24 mouse cellular contexts compared by ENCODE assay signal in the genomic region with DNA sequence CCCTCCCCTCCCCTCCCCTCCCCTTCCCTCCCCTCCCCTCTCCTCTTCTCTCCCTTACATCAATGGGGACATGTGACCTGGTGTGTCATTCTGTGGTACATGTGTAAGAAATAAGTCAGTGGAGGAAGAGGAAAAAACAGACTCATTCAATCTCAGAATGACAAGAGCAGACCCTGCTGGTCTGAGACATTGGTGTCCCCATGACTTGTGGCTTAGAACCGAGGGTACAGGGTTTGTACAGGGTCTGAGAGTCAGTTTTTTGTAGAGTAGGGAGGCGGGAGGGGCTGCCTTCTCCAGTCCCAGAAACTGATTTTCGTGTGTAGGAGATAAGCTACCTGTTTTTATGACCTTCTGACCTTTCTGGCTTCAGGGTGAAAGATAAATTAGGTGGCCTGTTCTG. TPM values are rescaled to one million over a fixed set of nuclear protein-coding genes. Genes with fewer than 3 reads are reported as not detected.
DNase-seq lines count a peak whose midpoint lies in the region; ATAC-seq and TF ChIP-seq lines count a peak whose summit lies in the region.
"Had no signal": no experiment of that assay in that cellular context is flagged by ENCODE, and none has a peak within 500 bp of the region (broad histone marks: within the 10 kb centered on the region; RNA-seq: fewer than 3 reads in every experiment).

No protein-coding gene starts in this region.

- 40% methylated on average over 3 of the region's 3 CpGs for WGBS in hindbrain, postnatal 0 days
- WGBS in hindbrain, embryonic 16.5 days: 26% methylated on average over 3 of the region's 3 CpGs
- WGBS in midbrain, embryonic 11.5 days: 25% methylated on average over 3 of the region's 3 CpGs
- 16% methylated on average over 3 of the region's 3 CpGs for WGBS in midbrain, embryonic 14.5 days
- WGBS in embryonic facial prominence, embryonic 10.5 days: 11% methylated on average over 3 of the region's 3 CpGs
- 25% methylated on average over 3 of the region's 3 CpGs for WGBS in forebrain, embryonic 14.5 days

- H3K9ac ChIP-seq in hindbrain, postnatal 0 days (replicated peaks; ENCODE audit: low read length): no peak overlapping the region
- no peak overlapping the region for H3K9ac ChIP-seq in hindbrain, embryonic 16.5 days (ENCODE audit: low read depth, low read length)
- no peak overlapping the region for H3K9ac ChIP-seq in midbrain, embryonic 11.5 days (ENCODE audit: low read length)
- no peak overlapping the region for H3K9ac ChIP-seq in midbrain, embryonic 14.5 days (replicated peaks; ENCODE audit: low read length)
- H3K9ac ChIP-seq in forebrain, embryonic 14.5 days (ENCODE audit: low read length): no peak overlapping the region
- H3K9ac ChIP-seq: hindbrain, embryonic 12.5 days; midbrain, embryonic 12.5 days; neural tube, embryonic 12.5 days had no signal

- peak; percentile 15; the same call in 1 of the 2 replicates for ATAC-seq in hindbrain, postnatal 0 days
- no peak for ATAC-seq in hindbrain, embryonic 16.5 days
- ATAC-seq in midbrain, embryonic 11.5 days (ENCODE audit: low FRiP score): no peak
- no peak for ATAC-seq in midbrain, embryonic 14.5 days (ENCODE audit: low FRiP score, low TSS enrichment)
- ATAC-seq in forebrain, embryonic 14.5 days: no peak
- ATAC-seq: inflammation-experienced regulatory T-cells, adult 6 months had no signal

- no peaks in the 10 kb centered on the region for H3K36me3 ChIP-seq in hindbrain, postnatal 0 days (ENCODE audit: insufficient read depth, low read length)
- H3K36me3 ChIP-seq in hindbrain, embryonic 16.5 days (ENCODE audit: control insufficient read depth, insufficient read depth, low read length): no peaks in the 10 kb centered on the region
- H3K36me3 ChIP-seq in midbrain, embryonic 11.5 days (ENCODE audit: control insufficient read depth, insufficient read depth, low read length): no peaks in the 10 kb centered on the region
- H3K36me3 ChIP-seq in midbrain, embryonic 14.5 days (ENCODE audit: control insufficient read depth, insufficient read depth, low read length): no peaks in the 10 kb centered on the region
- no peaks in the 10 kb centered on the region for H3K36me3 ChIP-seq in embryonic facial prominence, embryonic 10.5 days (replicated peaks)
- no peaks in the 10 kb centered on the region for H3K36me3 ChIP-seq in forebrain, embryonic 14.5 days (ENCODE audit: control insufficient read depth, insufficient read depth, low read length)
- H3K36me3 ChIP-seq: forebrain, embryonic 10.5 days; hindbrain, embryonic 12.5 days; midbrain, embryonic 12.5 days; neural tube, embryonic 12.5 days had no signal

- no peaks in the 10 kb centered on the region for H3K27me3 ChIP-seq in hindbrain, postnatal 0 days (ENCODE audit: insufficient read depth, low read length)
- no peaks in the 10 kb centered on the region for H3K27me3 ChIP-seq in hindbrain, embryonic 16.5 days (replicated peaks; ENCODE audit: control insufficient read depth, insufficient read depth, low read length)
- H3K27me3 ChIP-seq in midbrain, embryonic 11.5 days (ENCODE audit: control insufficient read depth, insufficient read depth, low read length): no peaks in the 10 kb centered on the region
- H3K27me3 ChIP-seq in midbrain, embryonic 14.5 days (ENCODE audit: control insufficient read depth, insufficient read depth, low read length): no peaks in the 10 kb centered on the region
- peaks cover 7% of the 10 kb centered on the region; the same call in 1 of the 2 replicates for H3K27me3 ChIP-seq in embryonic facial prominence, embryonic 10.5 days (replicated peaks; ENCODE audit: low read depth, poor library complexity, severe bottlenecking)
- H3K27me3 ChIP-seq in forebrain, embryonic 14.5 days (replicated peaks; ENCODE audit: control insufficient read depth, insufficient read depth, low read length): no peaks in the 10 kb centered on the region
- H3K27me3 ChIP-seq: hindbrain, embryonic 12.5 days; midbrain, embryonic 12.5 days; neural tube, embryonic 12.5 days had no signal

- no peak for TF ChIP-seq CTCF in hindbrain, postnatal 0 days (IDR thresholded peaks at IDR 0.05; ENCODE audit: low read depth)

- DNase-seq in hindbrain, postnatal 0 days (ENCODE audit: low spot score): no peak
- peak; percentile 81 for DNase-seq in midbrain, embryonic 11.5 days (ENCODE audit: low spot score, missing footprints)
- DNase-seq in midbrain, embryonic 14.5 days: no peak
- DNase-seq in ZHBTc4 (ENCODE audit: low read depth, low spot score): peak; percentile 38
- no peak for DNase-seq in embryonic facial prominence, embryonic 10.5 days (ENCODE audit: low spot score)
- DNase-seq in forebrain, embryonic 14.5 days (ENCODE audit: low spot score): no peak
- no peak for DNase-seq in gastrocnemius, postnatal 25 days
- DNase-seq: adrenal gland, adult 8-10 months; cerebellum, adult 11-12 months; cerebellum, postnatal 14 days; kidney, adult 2 months; kidney, postnatal 10 days; lung, adult 18-20 months; lung, postnatal 10 days; right cerebral cortex, postnatal 14 days; spleen, adult 18-20 months had no signal

- H3K27ac ChIP-seq in hindbrain, postnatal 0 days: no peak overlapping the region
- H3K27ac ChIP-seq in hindbrain, embryonic 16.5 days (ENCODE audit: low read depth, low read length): no peak overlapping the region
- H3K27ac ChIP-seq in midbrain, embryonic 11.5 days (ENCODE audit: low read depth, low read length): no peak overlapping the region
- no peak overlapping the region for H3K27ac ChIP-seq in midbrain, embryonic 14.5 days (replicated peaks; ENCODE audit: low read depth, low read length)
- no peak overlapping the region for H3K27ac ChIP-seq in embryonic facial prominence, embryonic 10.5 days (replicated peaks)
- H3K27ac ChIP-seq in forebrain, embryonic 14.5 days (ENCODE audit: low read depth, low read length): no peak overlapping the region
- H3K27ac ChIP-seq: forebrain, embryonic 10.5 days; hindbrain, embryonic 12.5 days; midbrain, embryonic 12.5 days; neural tube, embryonic 12.5 days had no signal

- H3K4me3 ChIP-seq in hindbrain, postnatal 0 days (ENCODE audit: low read length): no peak overlapping the region
- H3K4me3 ChIP-seq in hindbrain, embryonic 16.5 days (ENCODE audit: low read length): no peak overlapping the region
- H3K4me3 ChIP-seq in midbrain, embryonic 11.5 days (ENCODE audit: low read depth, low read length): no peak overlapping the region
- no peak overlapping the region for H3K4me3 ChIP-seq in midbrain, embryonic 14.5 days (replicated peaks; ENCODE audit: low read depth, low read length)
- no peak overlapping the region for H3K4me3 ChIP-seq in embryonic facial prominence, embryonic 10.5 days
- no peak overlapping the region for H3K4me3 ChIP-seq in forebrain, embryonic 14.5 days (ENCODE audit: low read depth, low read length)
- H3K4me3 ChIP-seq: forebrain, embryonic 10.5 days; hindbrain, embryonic 12.5 days; midbrain, embryonic 12.5 days; neural tube, embryonic 12.5 days had no signal

- H3K4me2 ChIP-seq in hindbrain, postnatal 0 days (ENCODE audit: low read depth, low read length): no peak overlapping the region
- H3K4me2 ChIP-seq in hindbrain, embryonic 16.5 days (ENCODE audit: low read length): no peak overlapping the region
- H3K4me2 ChIP-seq in midbrain, embryonic 11.5 days: no peak overlapping the region
- no peak overlapping the region for H3K4me2 ChIP-seq in midbrain, embryonic 14.5 days (ENCODE audit: low read length)
- no peak overlapping the region for H3K4me2 ChIP-seq in forebrain, embryonic 14.5 days (ENCODE audit: low read length)
- H3K4me2 ChIP-seq: hindbrain, embryonic 12.5 days; midbrain, embryonic 12.5 days; neural tube, embryonic 12.5 days had no signal

- no peaks in the 10 kb centered on the region for H3K9me3 ChIP-seq in hindbrain, postnatal 0 days (ENCODE audit: low read length)
- no peaks in the 10 kb centered on the region for H3K9me3 ChIP-seq in hindbrain, embryonic 16.5 days (ENCODE audit: control insufficient read depth, low read length)
- no peaks in the 10 kb centered on the region for H3K9me3 ChIP-seq in midbrain, embryonic 11.5 days (ENCODE audit: control insufficient read depth, low read length)
- no peaks in the 10 kb centered on the region for H3K9me3 ChIP-seq in midbrain, embryonic 14.5 days (ENCODE audit: control insufficient read depth, low read length)
- peaks cover 3% of the 10 kb centered on the region; the same call in 1 of the 2 replicates for H3K9me3 ChIP-seq in embryonic facial prominence, embryonic 10.5 days
- H3K9me3 ChIP-seq in forebrain, embryonic 14.5 days (replicated peaks; ENCODE audit: control insufficient read depth, low read length): no peaks in the 10 kb centered on the region
- H3K9me3 ChIP-seq: midbrain, embryonic 12.5 days; neural tube, embryonic 12.5 days had no signal

- H3K4me1 ChIP-seq in hindbrain, postnatal 0 days (ENCODE audit: insufficient read depth, low read length): no peaks in the 10 kb centered on the region
- no peaks in the 10 kb centered on the region for H3K4me1 ChIP-seq in hindbrain, embryonic 16.5 days (ENCODE audit: control insufficient read depth, insufficient read depth, low read depth, low read length)
- H3K4me1 ChIP-seq in midbrain, embryonic 11.5 days (ENCODE audit: control insufficient read depth, insufficient read depth, low read length): no peaks in the 10 kb centered on the region
- H3K4me1 ChIP-seq in midbrain, embryonic 14.5 days (ENCODE audit: control insufficient read depth, insufficient read depth, low read length): no peaks in the 10 kb centered on the region
- peaks cover 17% of the 10 kb centered on the region for H3K4me1 ChIP-seq in embryonic facial prominence, embryonic 10.5 days
- H3K4me1 ChIP-seq in forebrain, embryonic 14.5 days (ENCODE audit: control insufficient read depth, insufficient read depth, low read length): no peaks in the 10 kb centered on the region
- H3K4me1 ChIP-seq: hindbrain, embryonic 12.5 days; midbrain, embryonic 12.5 days had no signal

RNA-seq across cellular contexts. Expression of a gene that starts 23.5 kb away (rescaled TPM):
- total RNA-seq in hindbrain, postnatal 0 days (2014; rRNA removed): 0.26 and 1.0 TPM in 2 replicates
- 0.72 and 0.80 TPM in 2 replicates for polyA plus RNA-seq in hindbrain, postnatal 0 days (2015; fragmentation: Nextera tagmentation; extraction: Ambion mirVana)
- 0.61 and 0.96 TPM in 2 replicates for polyA plus RNA-seq in hindbrain, embryonic 16.5 days (2015; fragmentation: Nextera tagmentation; extraction: Ambion mirVana)
- polyA plus RNA-seq in midbrain, embryonic 11.5 days (2014; fragmentation: Nextera tagmentation; extraction: Ambion mirVana): 1.1 and 1.7 TPM in 2 replicates
- polyA plus RNA-seq in midbrain, embryonic 14.5 days (2014; fragmentation: Nextera tagmentation; extraction: Ambion mirVana): 0.46 TPM in 1 of 2 replicates, not detected in the other
- polyA plus RNA-seq in embryonic facial prominence, embryonic 10.5 days (2016; fragmentation: Nextera tagmentation; extraction: Ambion mirVana): 5.9 and 6.6 TPM in 2 replicates
- polyA plus RNA-seq in forebrain, embryonic 14.5 days (2014; fragmentation: Nextera tagmentation; extraction: Ambion mirVana): 0.20 and 0.37 TPM in 2 replicates
- total RNA-seq in gastrocnemius, postnatal 25 days (2021): under 1 TPM in 1 of 2 experiments, not detected in 1; 0.83 TPM
- total RNA-seq: layer of hippocampus, postnatal 14 days; megakaryocyte progenitor cell, adult 5-6 weeks had no signal

Comparison
In these comparisons a context has a peak if more than half of its experiments do, and no peak if none do; other contexts are left out.
1. DNase-seq: peak in midbrain, embryonic 11.5 days (single experiment) and ZHBTc4 (single experiment); none in hindbrain, postnatal 0 days (single experiment), midbrain, embryonic 14.5 days (single experiment), embryonic facial prominence, embryonic 10.5 days (single experiment), forebrain, embryonic 14.5 days (single experiment) and gastrocnemius, postnatal 25 days (single experiment).